Mouse (Mus musculus): Measurements from ENCODE around the gene Carmil2.

Carmil2 gene

GRCm38 (mm10) chr8:105695080-105695780, 9.2 kb downstream of the Carmil2 start:
- DNase-seq (ENCODE audit: low spot score): no peak

DNA sequence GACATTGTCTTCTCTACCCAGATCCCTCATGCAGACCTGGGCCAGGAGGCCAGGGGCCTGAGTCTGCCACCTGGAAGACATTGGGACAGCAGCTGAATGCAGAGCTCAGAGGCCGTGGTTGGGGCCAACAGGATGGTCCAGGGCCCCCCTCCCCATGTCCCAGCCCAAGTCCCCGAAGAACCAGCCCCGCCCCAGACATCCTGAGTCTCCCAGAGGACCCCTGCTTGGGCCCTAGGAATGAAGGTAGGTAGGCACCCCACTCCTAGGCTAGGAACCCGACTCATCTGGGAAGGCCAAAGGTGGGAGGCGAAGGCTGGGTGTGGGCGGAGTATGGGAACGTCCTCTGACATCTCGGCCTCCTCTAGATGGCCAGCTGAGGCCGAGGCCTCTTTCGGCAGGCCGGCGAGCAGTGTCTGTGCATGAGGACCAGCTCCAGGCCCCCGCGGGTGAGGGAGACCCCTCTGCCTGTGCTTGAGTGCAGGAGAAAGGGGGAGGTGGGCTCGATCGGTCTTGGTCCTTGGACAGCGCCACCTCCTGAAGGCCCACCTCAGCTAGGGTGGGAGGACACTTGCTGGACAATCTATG, 11.2 kb downstream of the Carmil2 start:
- no peak for DNase-seq (ENCODE audit: low spot score)

- no peak for DNase-seq (ENCODE audit: low spot score)
Measured at GRCm38 (mm10) chr8:105698734-105699133, 12.7 kb downstream of the Carmil2 start.

DNA sequence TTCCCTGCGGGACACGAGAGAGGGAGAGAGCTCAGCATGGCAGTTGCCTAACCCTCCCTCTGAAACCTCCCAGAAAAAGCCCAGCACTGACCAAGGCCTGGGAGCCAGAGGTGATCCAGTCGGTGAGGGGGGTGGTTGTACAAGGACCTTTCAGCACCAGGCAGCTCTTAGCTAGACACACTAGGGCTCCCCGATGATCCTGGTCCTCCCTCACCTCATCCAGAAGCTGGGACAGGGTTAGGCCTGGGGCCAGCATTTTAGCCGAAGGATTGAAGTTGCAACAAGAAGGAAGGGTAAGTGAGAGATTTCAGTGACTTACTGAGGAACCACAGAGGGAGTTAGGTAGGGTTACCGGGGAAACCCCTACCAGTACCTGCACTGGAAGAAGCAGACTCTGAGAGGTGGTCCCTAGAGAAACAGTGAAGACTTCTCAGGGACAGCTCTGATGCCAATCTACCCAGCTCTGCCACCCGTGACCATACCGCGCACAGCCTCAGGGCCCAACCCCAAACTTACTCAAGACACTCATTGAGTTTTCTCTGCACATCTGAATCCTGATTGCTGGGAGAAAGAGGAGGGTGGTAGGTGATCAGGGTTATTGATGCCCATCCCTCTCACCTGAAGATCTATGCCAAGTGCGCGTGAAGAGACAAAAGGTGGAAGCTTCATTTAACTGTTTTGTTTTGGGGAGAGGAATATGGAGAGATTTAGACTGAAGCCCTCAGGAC, 13.6 kb downstream of the Carmil2 start:
- DNase-seq (ENCODE audit: low spot score): no peak

DNA sequence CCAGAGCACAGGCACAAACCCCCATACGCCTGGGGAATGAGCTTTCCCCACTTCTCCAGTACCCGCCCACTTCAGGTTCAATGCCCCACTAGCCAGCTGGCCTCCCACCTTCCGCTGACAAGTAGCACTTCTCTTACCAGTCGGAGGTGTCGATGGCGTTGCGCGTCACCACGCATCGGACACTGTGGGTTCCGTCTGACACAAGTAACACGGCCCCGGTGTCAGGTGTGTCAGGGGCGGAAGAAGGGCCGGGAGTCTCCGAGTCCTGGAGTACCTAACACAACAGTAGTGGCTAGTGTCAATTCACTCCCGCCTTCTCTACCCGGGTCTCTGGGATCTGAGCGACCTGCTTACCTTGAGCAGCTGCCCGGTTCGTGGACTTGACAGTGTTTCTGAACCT, 14.5 kb downstream of the Carmil2 start:
- DNase-seq (ENCODE audit: low spot score): peak; percentile 37

- peak; percentile 89 for DNase-seq (ENCODE audit: low spot score)
Measured at GRCm38 (mm10) chr8:105700966-105701824, 15.1 kb downstream of the Carmil2 start, which contains the start of the genes Acd and Pard6a. Gene Acd (minus strand): TSS chr8:105701102. Gene Pard6a (plus strand): TSS chr8:105701148.

DNA sequence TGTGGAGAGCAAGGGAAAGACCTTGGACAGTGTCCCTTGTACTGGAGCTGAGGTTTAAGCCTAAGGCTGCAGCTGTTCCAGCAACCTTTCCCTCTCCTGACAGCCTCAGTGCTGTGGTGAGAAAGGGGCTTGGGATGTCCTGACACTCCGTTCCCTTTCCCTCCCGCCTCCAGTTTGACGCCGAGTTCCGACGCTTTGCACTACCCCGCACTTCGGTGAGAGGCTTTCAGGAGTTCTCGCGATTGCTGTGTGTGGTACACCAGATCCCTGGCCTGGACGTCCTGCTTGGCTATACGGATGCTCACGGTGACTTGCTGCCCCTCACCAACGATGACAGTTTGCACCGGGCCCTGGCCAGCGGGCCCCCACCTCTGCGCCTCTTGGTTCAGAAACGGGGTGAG, 15.9 kb downstream of the Carmil2 start:
- DNase-seq (ENCODE audit: low spot score): no peak

DNA sequence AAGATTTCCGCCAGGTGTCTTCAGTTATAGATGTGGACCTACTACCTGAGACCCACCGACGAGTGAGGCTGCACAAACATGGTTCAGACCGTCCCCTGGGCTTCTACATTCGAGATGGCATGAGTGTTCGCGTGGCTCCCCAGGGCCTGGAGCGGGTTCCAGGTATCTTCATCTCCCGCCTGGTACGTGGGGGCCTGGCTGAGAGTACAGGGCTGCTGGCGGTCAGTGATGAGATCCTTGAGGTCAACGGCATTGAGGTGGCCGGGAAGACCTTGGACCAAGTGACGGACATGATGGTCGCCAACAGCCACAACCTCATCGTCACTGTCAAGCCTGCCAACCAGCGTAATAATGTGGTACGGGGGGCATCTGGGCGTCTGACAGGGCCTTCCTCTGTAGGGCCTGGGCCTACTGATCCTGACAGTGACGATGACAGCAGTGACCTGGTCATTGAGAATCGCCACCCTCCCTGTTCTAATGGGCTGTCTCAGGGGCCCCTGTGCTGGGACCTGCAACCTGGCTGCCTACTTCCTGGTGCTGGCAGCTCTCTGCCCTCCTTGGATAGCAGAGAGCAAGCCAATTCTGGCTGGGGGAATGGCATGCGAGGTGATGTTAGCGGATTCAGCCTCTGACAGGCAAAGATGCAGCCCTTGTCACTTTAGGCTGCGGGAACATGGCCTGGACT, 16.8 kb downstream of the Carmil2 start:
- DNase-seq (ENCODE audit: low spot score): no peak

- DNase-seq (ENCODE audit: low spot score): no peak
Measured at GRCm38 (mm10) chr8:105704146-105704812, 18.2 kb downstream of the Carmil2 start.

DNA sequence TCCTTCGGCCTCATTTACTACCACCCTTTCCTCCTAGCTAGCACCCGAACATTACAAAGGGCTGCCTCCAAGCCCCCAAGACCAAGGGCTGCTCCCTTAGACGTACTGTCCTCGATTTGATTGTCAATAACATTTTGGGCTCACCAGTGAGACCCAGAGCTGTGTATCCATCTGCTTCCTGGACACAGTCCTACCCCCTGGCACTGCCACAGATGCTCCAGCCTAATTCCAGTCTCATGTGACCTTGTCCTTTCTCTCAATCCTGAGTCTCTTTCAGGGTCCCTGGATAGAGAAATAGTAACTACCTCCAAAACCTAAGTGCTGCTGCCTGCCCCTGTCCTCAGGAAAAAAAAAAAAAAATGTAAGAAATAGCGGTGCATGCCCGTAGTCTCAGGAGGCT, 18.9 kb downstream of the Carmil2 start:
- DNase-seq (ENCODE audit: low spot score): no peak

GRCm38 (mm10) chr8:105706426-105706825, 20.4 kb downstream of the Carmil2 start:
- DNase-seq (ENCODE audit: low spot score): no peak

DNA sequence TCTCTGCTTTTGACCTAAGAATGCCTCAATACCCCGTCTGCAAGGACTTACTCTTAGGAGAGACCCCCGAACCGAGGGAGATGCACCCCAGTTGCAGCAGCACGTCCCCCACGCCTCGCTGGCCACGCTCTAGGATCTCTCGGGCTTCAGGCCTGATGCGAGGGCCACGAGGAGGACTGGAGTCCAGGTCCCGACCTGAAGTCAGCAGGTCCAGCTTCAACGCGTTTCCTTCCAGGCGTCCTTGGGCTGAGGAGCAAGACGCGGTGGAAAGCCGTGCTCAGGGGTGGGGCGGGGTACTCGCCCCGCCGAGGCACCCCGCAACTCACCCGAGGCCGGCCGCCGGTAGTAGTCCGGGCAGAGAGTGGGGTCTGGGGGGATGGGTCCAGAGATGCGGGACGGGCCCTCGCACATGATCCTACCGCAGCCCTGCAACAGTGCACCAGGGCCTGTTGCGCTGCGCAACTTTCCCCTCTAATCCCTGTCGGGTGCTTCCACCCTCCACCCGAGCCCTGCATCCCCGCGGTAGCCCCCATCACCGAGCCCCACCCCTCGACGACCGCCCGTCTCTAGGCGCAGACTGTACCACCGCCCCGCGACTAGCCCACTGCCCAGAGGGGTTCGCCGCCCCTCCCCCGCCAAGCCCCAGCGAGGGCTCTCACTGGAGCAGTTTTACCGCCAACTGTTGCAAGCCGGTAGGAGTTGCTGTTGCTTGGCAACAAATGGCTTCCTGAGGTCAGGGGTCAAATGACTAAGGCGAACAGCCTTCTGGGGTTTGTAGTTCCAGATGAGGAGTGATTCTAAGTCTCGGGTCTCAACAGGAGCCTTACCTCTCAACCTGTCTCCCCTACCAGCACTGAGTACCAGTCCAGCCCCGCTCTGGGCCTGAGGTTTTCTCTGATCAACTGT, 21.7 kb downstream of the Carmil2 start, which contains the start of the genes 4933405L10Rik and Enkd1:
TSS of gene 4933405L10Rik (plus strand) at position 158 of the 906 bp plus-strand sequence.
TSS of gene Enkd1 (minus strand) at position 713 of the 906 bp plus-strand sequence.
- peak; percentile 78 for DNase-seq (ENCODE audit: low spot score)

GRCm38 (mm10) chr8:105708675-105709074, 22.6 kb downstream of the Carmil2 start:
- DNase-seq (ENCODE audit: low spot score): no peak

GRCm38 (mm10) chr8:105709317-105709716, 23.2 kb downstream of the Carmil2 start:
- no peak for DNase-seq (ENCODE audit: low spot score)

- DNase-seq (ENCODE audit: low spot score): no peak
Measured at GRCm38 (mm10) chr8:105712286-105712685, 26.2 kb downstream of the Carmil2 start.

DNA sequence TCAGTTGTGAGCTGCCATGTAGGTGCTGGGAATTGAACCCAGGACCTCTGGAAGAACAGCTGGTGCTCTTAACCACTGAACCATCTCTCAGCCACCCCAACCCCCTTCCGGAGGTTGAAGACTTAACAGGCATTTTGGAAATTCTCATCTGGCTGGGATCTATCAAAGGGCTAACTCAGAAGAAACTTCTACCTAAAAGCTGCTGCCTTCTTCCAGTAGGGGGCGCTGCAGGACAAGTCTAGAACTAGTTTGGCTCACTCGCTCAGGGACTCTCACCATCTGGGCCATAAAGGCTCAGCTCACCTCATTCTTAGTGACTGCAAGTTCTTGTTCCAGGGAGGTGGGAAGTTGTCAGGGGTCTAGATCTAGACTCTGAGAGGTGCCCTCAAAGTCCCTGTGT, 28.1 kb downstream of the Carmil2 start:
- peak; percentile 55 for DNase-seq (ENCODE audit: low spot score)

DNA sequence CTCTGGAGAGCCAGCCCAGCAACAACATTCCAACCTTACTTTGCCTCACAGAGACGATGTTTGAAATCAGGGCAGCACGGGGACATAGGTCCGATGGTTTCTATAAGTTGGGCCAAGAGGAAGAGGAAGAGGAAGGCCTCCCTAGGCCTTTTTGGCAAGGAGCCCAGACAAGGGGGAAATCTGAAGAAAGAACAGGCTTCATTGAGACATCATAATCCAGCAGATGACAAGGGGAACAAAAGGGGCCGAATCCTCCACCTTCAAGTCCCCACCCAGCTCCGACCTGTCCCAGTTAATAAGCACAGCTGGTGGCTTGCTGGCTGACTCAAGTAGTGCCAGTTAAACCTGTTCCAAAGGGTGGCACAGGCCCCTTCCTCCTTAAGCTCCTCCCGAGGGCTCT, 29.0 kb downstream of the Carmil2 start:
- DNase-seq (ENCODE audit: low spot score): no peak

- DNase-seq (ENCODE audit: low spot score): no peak
Measured at GRCm38 (mm10) chr8:105716302-105716945, 30.4 kb downstream of the Carmil2 start.

GRCm38 (mm10) chr8:105719637-105720036, 33.6 kb downstream of the Carmil2 start:
- DNase-seq (ENCODE audit: low spot score): no peak
